Mouse (Mus musculus): ENCODE data around the gene Zfp607a.

- TF ChIP-seq POLR2A (IDR thresholded peaks at IDR 0.05; ENCODE audit: borderline replicate concordance, extremely low read depth, insufficient read depth, insufficient read length, poor library complexity, severe bottlenecking): no peak
- no peak for TF ChIP-seq CTCF (IDR thresholded peaks at IDR 0.05; ENCODE audit: borderline replicate concordance, extremely low read depth, insufficient read depth, insufficient read length)
These were observed 43.3 kb downstream of the Zfp607a start for GRCm38 (mm10) chr7:27900601-27901000.
